Mouse (Mus musculus) forebrain, embryonic 16.5 days (tissue): ENCODE measurements around the gene Car10. TPM values are rescaled to one million over a fixed set of nuclear protein-coding genes. Genes with fewer than 3 reads are reported as not detected.

Source experiments
- ATAC-seq: fragments of 200-750 bp; cut with Nextera tagmentation; 2 replicates; pipeline ENCODE4 v1.8.0; 2017; ENCODE audit warnings: mild to moderate bottlenecking, moderate library complexity
- H3K27ac ChIP-seq: fragments of 300-500 bp; sonication (generic); 2 replicates; pipeline ENCODE4 v1.5.1; 2014; ENCODE audit warnings: low read length, control low read depth
- H3K27me3 ChIP-seq: fragments of 300-500 bp; sonication (generic); replicated peaks from 2 replicates; pipeline ENCODE4 v1.6.1; 2014; ENCODE audit warnings: low read length; ENCODE audit not compliant: control insufficient read depth, insufficient read depth
- H3K36me3 ChIP-seq: fragments of 300-500 bp; sonication (generic); 2 replicates; pipeline ENCODE4 v1.6.1; 2014; ENCODE audit not compliant: control insufficient read depth, insufficient read depth
- H3K4me1 ChIP-seq: fragments of 300-500 bp; sonication (generic); replicated peaks from 2 replicates; pipeline ENCODE4 v1.6.1; 2014; ENCODE audit warnings: low read length; ENCODE audit not compliant: control insufficient read depth, insufficient read depth
- H3K4me2 ChIP-seq: fragments of 300-500 bp; sonication (generic); 2 replicates; pipeline ENCODE4 v1.6.1; 2014; ENCODE audit warnings: mild to moderate bottlenecking, low read length, control low read depth
- H3K4me3 ChIP-seq: fragments of 300-500 bp; sonication (generic); replicated peaks from 2 replicates; pipeline ENCODE4 v1.5.1; 2014; ENCODE audit warnings: mild to moderate bottlenecking, low read length, control low read depth
- H3K9ac ChIP-seq: fragments of 300-500 bp; sonication (generic); replicated peaks from 2 replicates; pipeline ENCODE4 v1.6.1; 2014; ENCODE audit warnings: low read depth, low read length, control low read depth
- H3K9me3 ChIP-seq: fragments of 300-500 bp; sonication (generic); 2 replicates; pipeline ENCODE4 v1.6.1; 2016; ENCODE audit warnings: low read length; ENCODE audit not compliant: control insufficient read depth
- WGBS: fragments of 180-500 bp; shearing (Covaris S2); extraction: QIAGEN DNeasy Blood & Tissue Kit; methylation state at CpG from one replicate; pipeline ENCODE4 v1.1.7; 2014; 5-methylcytosine and 5-hydroxymethylcytosine counted together
- polyA plus RNA-seq: library from polyadenylated mRNA; unstranded; fragments of >200 nt; fragmentation: Nextera tagmentation; extraction: Ambion mirVana; gene quantifications from 2 replicates; pipeline ENCODE4 v1.2.1, GENCODE M21; 2015

Gene Car10
- polyA plus RNA-seq, 1 experiment from 2014 or later, result 18.6 TPM

- Histone ChIP-seq H3K27ac (no peak overlapping the region), H3K36me3 (no peaks in the 10 kb centered on the region), H3K4me3 (no peak overlapping the region), H3K9ac (no peak overlapping the region), H3K4me2 (no peak overlapping the region), H3K4me1 (peaks cover 4% of the 10 kb centered on the region), H3K9me3 (no peaks in the 10 kb centered on the region), H3K27me3 (no peaks in the 10 kb centered on the region)
- 90% methylated on average over 3 of the region's 3 CpGs for WGBS
- ATAC-seq, result no peak
Measured at GRCm38 (mm10) chr11:93559118-93559517, 461.3 kb downstream of the Car10 start.

GRCm38 (mm10) chr11:93560570-93560969, 462.7 kb downstream of the Car10 start:
- no peak overlapping the region for H3K9ac ChIP-seq
- H3K27ac ChIP-seq, result no peak overlapping the region
- H3K4me1 ChIP-seq, result peaks cover 4% of the 10 kb centered on the region
- ATAC-seq, result no peak
- H3K4me2 ChIP-seq, result no peak overlapping the region
- no peaks in the 10 kb centered on the region for H3K27me3 ChIP-seq
- H3K9me3 ChIP-seq, result no peaks in the 10 kb centered on the region
- no peak overlapping the region for H3K4me3 ChIP-seq
- H3K36me3 ChIP-seq, result no peaks in the 10 kb centered on the region
- 47% methylated on average over 7 of the region's 7 CpGs for WGBS

- Histone ChIP-seq H3K9ac (no peak overlapping the region), H3K27ac (no peak overlapping the region), H3K4me1 (peaks cover 4% of the 10 kb centered on the region), H3K4me3 (no peak overlapping the region), H3K4me2 (no peak overlapping the region), H3K27me3 (no peaks in the 10 kb centered on the region), H3K9me3 (no peaks in the 10 kb centered on the region), H3K36me3 (no peaks in the 10 kb centered on the region)
- no peak for ATAC-seq
Measured at GRCm38 (mm10) chr11:93562330-93562865, 464.6 kb downstream of the Car10 start.

GRCm38 (mm10) chr11:93565756-93566155, 467.9 kb downstream of the Car10 start:
- Histone ChIP-seq H3K9me3 (no peaks in the 10 kb centered on the region), H3K27me3 (no peaks in the 10 kb centered on the region), H3K4me1 (peaks cover 4% of the 10 kb centered on the region), H3K4me3 (no peak overlapping the region), H3K4me2 (no peak overlapping the region), H3K9ac (no peak overlapping the region), H3K36me3 (no peaks in the 10 kb centered on the region), H3K27ac (no peak overlapping the region)
- 58% methylated on average over 3 of the region's 3 CpGs for WGBS
- ATAC-seq, result no peak

DNA sequence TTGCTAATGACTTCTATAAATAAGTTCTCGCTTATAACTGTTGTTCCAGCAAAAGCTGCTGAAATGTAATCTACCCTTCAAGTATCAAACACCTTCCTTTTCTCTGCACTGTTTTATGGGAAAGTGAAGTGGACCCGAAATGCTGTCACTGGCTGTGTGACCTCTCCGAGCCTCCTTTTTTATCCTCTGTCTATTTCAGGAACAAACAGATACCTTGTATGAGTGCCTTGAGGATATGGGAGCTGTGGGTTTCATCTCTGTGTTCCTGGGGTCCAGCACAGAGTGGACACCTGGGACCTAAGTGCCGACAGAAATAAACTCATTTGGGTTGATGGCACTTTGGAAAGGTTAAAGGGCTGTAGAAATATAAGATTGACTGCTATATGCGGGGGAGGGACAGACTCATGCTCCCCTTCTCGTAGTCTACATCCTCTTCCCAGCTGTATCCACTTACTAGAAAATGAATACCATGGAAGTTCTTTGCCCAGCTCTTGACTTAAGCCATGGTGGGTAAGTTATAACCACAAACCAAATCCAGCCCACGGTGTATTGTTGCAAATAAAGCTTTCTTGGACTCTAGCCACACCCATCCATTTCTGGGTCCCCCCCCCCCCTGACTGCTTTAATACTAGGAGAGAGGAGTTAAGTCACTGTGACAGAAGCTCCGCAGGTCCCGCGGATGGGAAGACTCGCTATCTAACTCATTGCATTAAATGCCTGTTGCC, 474.3 kb downstream of the Car10 start:
- 87% methylated on average over 11 of the region's 11 CpGs for WGBS
- Histone ChIP-seq H3K27ac (no peak overlapping the region), H3K9ac (no peak overlapping the region), H3K9me3 (no peaks in the 10 kb centered on the region), H3K4me3 (no peak overlapping the region), H3K4me1 (no peaks in the 10 kb centered on the region), H3K36me3 (no peaks in the 10 kb centered on the region), H3K4me2 (no peak overlapping the region), H3K27me3 (no peaks in the 10 kb centered on the region)
- no peak for ATAC-seq

- no peak overlapping the region for H3K27ac ChIP-seq
- WGBS, result 67% methylated on average over 2 of the region's 2 CpGs
- peak; percentile 70 for ATAC-seq
Measured at GRCm38 (mm10) chr11:93577441-93577840, 479.6 kb downstream of the Car10 start.

GRCm38 (mm10) chr11:93579626-93580025, 481.8 kb downstream of the Car10 start:
- Histone ChIP-seq H3K36me3 (no peaks in the 10 kb centered on the region), H3K27me3 (no peaks in the 10 kb centered on the region), H3K27ac (no peak overlapping the region), H3K4me3 (no peak overlapping the region), H3K4me1 (peaks cover 8% of the 10 kb centered on the region), H3K4me2 (no peak overlapping the region), H3K9me3 (no peaks in the 10 kb centered on the region), H3K9ac (no peak overlapping the region)
- WGBS, result 86% methylated on average over 1 of the region's 1 CpGs
- no peak for ATAC-seq

More at GRCm38 (mm10) chr11:93577441-93577840, 479.6 kb downstream of the Car10 start:
- no peak overlapping the region for H3K9ac ChIP-seq
- no peaks in the 10 kb centered on the region for H3K27me3 ChIP-seq
- no peaks in the 10 kb centered on the region for H3K36me3 ChIP-seq
- no peaks in the 10 kb centered on the region for H3K9me3 ChIP-seq
- no peak overlapping the region for H3K4me3 ChIP-seq
- peaks cover 8% of the 10 kb centered on the region for H3K4me1 ChIP-seq
- H3K4me2 ChIP-seq, result no peak overlapping the region

DNA sequence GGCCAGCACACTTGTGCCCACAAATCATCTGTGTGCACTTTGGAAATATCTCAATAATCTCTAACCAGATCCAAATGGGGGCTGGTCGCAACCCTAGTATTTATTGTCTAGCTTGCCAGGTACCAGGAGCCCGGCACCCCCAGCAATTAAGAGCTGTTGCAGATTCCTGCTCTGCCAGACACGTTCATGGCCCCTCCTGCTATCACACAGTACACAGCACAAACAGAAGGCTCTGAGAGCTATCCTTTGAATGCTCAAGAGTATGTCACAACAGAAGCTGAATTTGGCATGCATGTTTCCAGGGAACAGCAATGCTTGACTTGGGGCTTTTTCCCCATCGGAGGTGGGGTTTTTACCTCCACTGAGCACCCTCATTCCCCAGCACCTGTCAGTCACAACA, 483.5 kb downstream of the Car10 start:
- peak; percentile 90 for ATAC-seq
- Histone ChIP-seq H3K4me1 (peaks cover 8% of the 10 kb centered on the region), H3K4me3 (no peak overlapping the region), H3K36me3 (no peaks in the 10 kb centered on the region), H3K27ac (no peak overlapping the region), H3K9me3 (no peaks in the 10 kb centered on the region), H3K27me3 (no peaks in the 10 kb centered on the region), H3K4me2 (no peak overlapping the region), H3K9ac (no peak overlapping the region)
- WGBS, result 49% methylated on average over 4 of the region's 4 CpGs

GRCm38 (mm10) chr11:93587788-93588187, 490.0 kb downstream of the Car10 start:
- Histone ChIP-seq H3K4me3 (no peak overlapping the region), H3K4me2 (no peak overlapping the region), H3K9ac (no peak overlapping the region), H3K27me3 (no peaks in the 10 kb centered on the region), H3K27ac (no peak overlapping the region), H3K9me3 (no peaks in the 10 kb centered on the region), H3K36me3 (no peaks in the 10 kb centered on the region), H3K4me1 (no peaks in the 10 kb centered on the region)
- WGBS, result 88% methylated on average over 4 of the region's 4 CpGs
- ATAC-seq, result no peak
